Mouse (Mus musculus) mouse trophoblast stem cell (cell line): ENCODE measurements around the gene Ints12.

ENCODE experiments used
- in situ Hi-C, 2 experiments: fragments of 300-500 bp; cut with MseI, MboI; formaldehyde crosslinking; loops; 2 replicates in 1 of 2; 3 replicates in 1 of 2; pipeline ENCODE4 v1.15.1; 2025

Gene Ints12

DNA sequence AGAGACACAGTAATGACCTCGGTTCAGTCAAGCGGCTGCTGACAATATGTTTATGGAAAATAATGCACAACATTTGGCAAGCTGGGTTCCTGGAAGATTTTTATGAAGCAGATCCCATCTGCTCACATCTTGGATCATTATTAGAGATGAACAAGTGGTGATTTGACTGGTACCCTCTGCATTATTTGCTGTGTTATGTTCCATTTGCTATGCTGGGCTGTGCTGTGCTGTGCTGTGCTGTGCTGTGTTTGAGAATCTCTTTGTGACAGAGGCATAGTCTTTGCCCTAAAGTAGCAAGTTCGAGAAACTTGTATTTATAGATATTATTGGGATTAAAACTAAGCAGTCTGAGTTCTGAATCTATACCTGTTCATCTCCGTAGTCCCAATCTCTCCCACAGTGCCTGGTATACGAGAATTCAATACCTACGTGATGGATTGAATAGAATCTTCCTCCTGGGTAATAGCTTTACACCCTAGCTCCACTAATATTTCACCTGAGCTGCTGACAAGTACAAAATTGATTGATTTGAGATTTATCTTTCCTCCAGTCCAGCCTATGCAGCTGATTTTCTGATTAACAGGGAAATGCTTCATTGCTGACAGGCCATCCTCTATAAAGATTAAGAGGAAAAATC is 53.0 kb downstream of the Ints12 start:
- in situ Hi-C loops = no loop called here

DNA sequence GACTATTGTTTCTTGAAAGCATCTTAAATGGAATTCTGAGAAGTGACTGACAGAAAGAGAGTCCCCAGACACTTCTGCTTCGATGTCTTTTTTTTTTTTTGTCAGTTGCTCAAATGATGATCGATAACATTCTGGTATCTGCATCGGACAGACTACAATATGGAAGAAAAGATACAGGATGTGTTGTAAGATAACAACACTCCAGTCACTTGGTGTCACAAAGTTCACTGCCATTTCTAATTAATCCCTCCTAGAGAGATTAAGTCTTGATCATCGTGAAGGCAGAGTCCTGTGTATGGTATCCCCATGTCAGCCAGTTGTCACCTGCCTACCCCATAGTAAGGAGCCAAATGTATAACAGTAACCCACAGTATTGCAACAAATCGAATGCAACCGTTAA is 60.0 kb downstream of the Ints12 start:
- in situ Hi-C loops = no loop called here

DNA sequence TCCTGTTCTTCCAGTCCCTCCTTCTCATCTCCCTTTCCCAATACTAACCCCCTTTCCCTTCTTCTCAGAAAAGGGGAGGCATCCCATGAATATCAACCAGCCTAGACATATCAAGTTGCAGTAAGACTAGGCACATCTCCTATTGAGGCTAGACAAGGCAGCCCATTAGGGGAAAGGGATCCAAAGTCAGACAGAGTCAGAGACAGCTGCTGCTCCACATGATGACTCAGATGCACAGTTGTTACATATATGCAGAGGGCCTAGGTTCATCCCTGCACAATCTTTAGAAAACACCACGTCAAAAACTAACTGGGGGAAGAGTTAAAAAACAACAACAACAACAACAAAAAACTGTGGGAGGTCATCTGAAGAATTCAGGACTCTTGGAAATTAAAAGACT is 61.2 kb downstream of the Ints12 start:
- in situ Hi-C loops = no loop called here

DNA sequence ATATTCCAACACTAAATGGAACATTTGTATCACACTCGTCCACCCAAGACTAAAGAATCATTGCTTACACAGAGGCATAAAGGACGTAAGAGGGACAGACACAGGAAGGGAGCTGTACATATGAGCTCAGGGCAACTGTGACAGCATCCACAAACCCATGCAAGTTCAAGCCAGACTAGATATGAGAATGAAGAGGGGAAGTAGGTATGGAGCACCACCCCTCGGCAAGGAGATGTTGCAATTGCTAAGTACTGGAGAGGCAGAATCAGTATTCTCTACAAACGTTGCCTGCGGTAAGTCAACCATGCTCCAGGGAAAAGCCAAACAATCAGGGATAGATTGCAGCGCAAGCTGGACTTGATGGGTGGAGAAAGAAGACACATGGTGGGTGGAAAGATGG is 62.0 kb downstream of the Ints12 start:
- in situ Hi-C loops = no loop called here

DNA sequence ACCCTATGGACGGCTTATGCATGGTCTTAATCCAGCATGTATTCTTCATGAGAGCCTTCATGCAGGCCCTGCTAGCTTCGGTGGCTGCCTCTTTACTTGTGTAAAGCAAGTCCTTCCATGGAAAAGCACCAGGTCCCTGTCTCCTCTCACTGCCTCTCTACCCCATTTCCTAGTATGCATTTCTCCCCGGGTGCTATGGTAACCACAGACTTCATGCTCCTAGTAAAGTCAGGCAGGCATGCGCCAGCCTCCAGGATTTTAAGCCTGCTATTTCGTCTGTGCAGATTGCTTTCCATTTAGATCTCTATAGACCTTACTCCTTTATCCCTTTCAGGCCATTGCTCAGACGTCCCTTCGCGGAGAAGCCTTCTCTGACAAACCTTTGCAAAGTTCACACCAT is 63.0 kb downstream of the Ints12 start:
- in situ Hi-C loops = no loop called here

DNA sequence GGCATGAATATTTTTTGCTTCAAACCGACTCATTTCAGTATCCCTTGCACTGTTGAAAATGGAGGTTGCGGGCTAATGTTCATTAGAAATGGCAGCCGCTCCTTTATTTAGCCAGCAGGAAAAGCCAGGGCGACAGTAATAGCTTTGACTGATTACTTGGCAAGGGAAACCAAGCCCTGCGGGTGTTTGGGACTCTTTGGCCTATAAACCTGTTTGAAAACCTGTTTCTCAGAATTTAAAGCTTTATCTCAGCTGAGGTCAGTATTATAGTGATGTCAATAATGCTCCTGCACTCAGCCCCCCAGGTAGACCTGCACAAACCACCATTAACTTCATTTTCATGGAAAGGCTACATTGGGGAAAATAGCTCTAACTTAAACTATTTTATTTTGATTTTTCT is 66.6 kb downstream of the Ints12 start:
- in situ Hi-C loops = no loop called here
